Mouse (Mus musculus) lung, embryonic 14.5 days (tissue): ENCODE measurements around the gene Pih1d2. TPM values are rescaled to one million over a fixed set of nuclear protein-coding genes. Genes with fewer than 3 reads are reported as not detected.
A peak's percentile ranks its signal among the peaks of the same experiment; 100 is the strongest.

Source experiments
- ATAC-seq: fragments of 200-750 bp; cut with Nextera tagmentation; 2 replicates; pipeline ENCODE4 v1.8.0; 2017; ENCODE audit warnings: mild to moderate bottlenecking, moderate TSS enrichment, moderate library complexity; ENCODE audit not compliant: insufficient read depth
- DNase-seq: peaks from one replicate; pipeline ENCODE4 v3.0.0-alpha.2; 2015
- H3K27ac ChIP-seq: fragments of 300-500 bp; sonication (generic); 2 replicates; pipeline ENCODE4 v1.5.1; 2014; ENCODE audit warnings: low read depth, mild to moderate bottlenecking, moderate library complexity
- H3K27me3 ChIP-seq: fragments of 300-500 bp; sonication (generic); 2 replicates; pipeline ENCODE4 v1.6.1; 2014; ENCODE audit warnings: low read length, control low read depth; ENCODE audit not compliant: insufficient read depth
- H3K36me3 ChIP-seq: fragments of 300-500 bp; sonication (generic); 2 replicates; pipeline ENCODE4 v1.6.1; 2014; ENCODE audit warnings: control low read depth; ENCODE audit not compliant: insufficient read depth
- H3K4me1 ChIP-seq: fragments of 300-500 bp; sonication (generic); 2 replicates; pipeline ENCODE4 v1.6.1; 2014; ENCODE audit warnings: antibody characterized with exemption, control low read depth; ENCODE audit not compliant: insufficient read depth
- H3K4me2 ChIP-seq: fragments of 300-500 bp; sonication (generic); 2 replicates; pipeline ENCODE4 v1.6.1; 2014; ENCODE audit warnings: mild to moderate bottlenecking
- H3K4me3 ChIP-seq: fragments of 300-500 bp; sonication (generic); 2 replicates; pipeline ENCODE4 v1.5.1; 2014; ENCODE audit warnings: low read depth, low read length
- H3K9ac ChIP-seq: fragments of 300-500 bp; sonication (generic); 2 replicates; pipeline ENCODE4 v1.6.1; 2014
- H3K9me3 ChIP-seq: fragments of 300-500 bp; sonication (generic); 2 replicates; pipeline ENCODE4 v1.6.1; 2016; ENCODE audit warnings: low read depth, low read length, control low read depth
- CTCF ChIP-seq: IDR thresholded peaks from 2 replicates; pipeline ENCODE4 v1.5.1; 2016; ENCODE audit warnings: antibody characterized with exemption, low read depth
- WGBS: fragments of 180-500 bp; shearing (Covaris S2); extraction: QIAGEN DNeasy Blood & Tissue Kit; methylation state at CpG from one replicate; pipeline ENCODE4 v1.1.7; 2014; 5-methylcytosine and 5-hydroxymethylcytosine counted together
- polyA plus RNA-seq: library from polyadenylated mRNA; unstranded; fragments of >200 nt; fragmentation: Nextera tagmentation; extraction: Ambion mirVana; gene quantifications from 2 replicates; pipeline ENCODE4 v1.2.1, GENCODE M21; 2014

Gene Pih1d2
- polyA plus RNA-seq, 1 experiment from 2014 or later, result 3.8 TPM

DNA sequence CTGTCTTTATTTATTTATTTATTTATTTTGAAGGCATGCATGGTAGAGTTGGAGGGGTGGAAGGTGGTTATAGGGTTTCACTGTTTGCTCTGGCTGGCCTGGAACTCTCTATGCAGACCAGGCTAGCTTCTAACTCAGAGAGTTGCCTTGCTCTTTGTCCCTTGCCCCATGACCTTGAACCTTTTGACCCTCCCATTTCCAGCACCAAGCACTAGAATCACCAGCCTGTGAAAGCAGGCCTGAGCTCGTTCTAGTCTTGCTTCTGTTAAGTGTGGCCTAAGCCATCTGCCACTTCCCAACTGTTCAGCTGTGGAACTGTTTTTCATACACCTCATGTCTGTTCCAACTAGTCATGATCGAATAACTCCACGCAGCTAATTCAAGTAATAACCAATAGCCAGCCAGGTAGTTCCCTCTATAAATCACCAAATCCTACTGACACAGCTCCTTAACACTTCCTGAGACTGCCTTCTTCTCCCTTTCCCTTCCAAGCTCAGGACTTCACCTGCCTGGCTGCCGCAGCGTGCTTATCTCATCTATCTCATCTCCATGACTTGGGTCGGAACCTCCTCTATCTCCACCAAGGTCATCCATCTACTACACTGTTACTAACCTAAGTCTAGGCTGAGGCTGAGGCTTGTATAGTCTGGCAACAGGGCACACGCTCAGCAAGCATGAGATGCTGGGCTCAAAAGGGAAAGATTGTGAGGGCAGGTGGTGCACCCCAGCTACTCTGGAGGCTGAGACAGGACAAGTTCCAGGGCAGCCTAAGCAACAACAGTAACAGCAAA lies 14.9 kb upstream of the Pih1d2 start:
- DNase-seq, result no peak
- no peak for ATAC-seq
- 88% methylated on average over 7 of the region's 7 CpGs for WGBS
- no peak overlapping the region for H3K27ac ChIP-seq
- H3K4me1 ChIP-seq, result peaks cover 12% of the 10 kb centered on the region; the same call in 1 of the 2 replicates
- H3K27me3 ChIP-seq, result no peaks in the 10 kb centered on the region
- H3K4me3 ChIP-seq, result peak overlapping the region; percentile 90
- H3K9me3 ChIP-seq, result no peaks in the 10 kb centered on the region
- H3K4me2 ChIP-seq, result peak overlapping the region; percentile 88
- no peak for TF ChIP-seq CTCF
- peaks cover 56% of the 10 kb centered on the region for H3K36me3 ChIP-seq
- H3K9ac ChIP-seq, result peak overlapping the region; percentile 30; the same call in 1 of the 2 replicates

- peak; percentile 98 for ATAC-seq
- under 1% methylated on average over 48 of the region's 48 CpGs for WGBS
These were observed 13.7 kb upstream of the Pih1d2 start, which contains the start of the genes Sdhd and Timm8b for GRCm38 (mm10) chr9:50603189-50603997. Sdhd (minus strand) TSS chr9:50603812. Timm8b (plus strand) TSS chr9:50603910.

GRCm38 (mm10) chr9:50603998-50604324 lies 13.2 kb upstream of the Pih1d2 start:
- Histone ChIP-seq H3K4me2 (peak overlapping the region; percentile 88), H3K4me3 (peak overlapping the region; percentile 90), H3K4me1 (peaks cover 12% of the 10 kb centered on the region; the same call in 1 of the 2 replicates), H3K36me3 (peaks cover 56% of the 10 kb centered on the region), H3K9me3 (no peaks in the 10 kb centered on the region), H3K27ac (peak overlapping the region; percentile 65), H3K9ac (peak overlapping the region; percentile 71), H3K27me3 (no peaks in the 10 kb centered on the region)
- WGBS, result under 1% methylated on average over 24 of the region's 24 CpGs
- peak; percentile 52 for TF ChIP-seq CTCF
- ATAC-seq, result peak; percentile 90
- DNase-seq, result no peak

More at GRCm38 (mm10) chr9:50603189-50603997, 13.7 kb upstream of the Pih1d2 start, which contains the start of the genes Sdhd and Timm8b:
- H3K27me3 ChIP-seq, result no peaks in the 10 kb centered on the region
- no peaks in the 10 kb centered on the region for H3K9me3 ChIP-seq
- TF ChIP-seq CTCF, result no peak
- peak within 1 kb of the TSS; percentile 73 for H3K27ac ChIP-seq
- peak within 1 kb of the TSS; percentile 88 for H3K4me2 ChIP-seq
- peaks cover 57% of the 10 kb centered on the region for H3K36me3 ChIP-seq
- peak within 1 kb of the TSS; percentile 71 for H3K9ac ChIP-seq
- peak within 1 kb of the TSS; percentile 90 for H3K4me3 ChIP-seq
- DNase-seq, result peak; percentile 97
- H3K4me1 ChIP-seq, result peaks cover 12% of the 10 kb centered on the region; the same call in 1 of the 2 replicates

GRCm38 (mm10) chr9:50604338-50604737 lies 12.8 kb upstream of the Pih1d2 start:
- peak; percentile 1 for DNase-seq
- Histone ChIP-seq H3K9me3 (no peaks in the 10 kb centered on the region), H3K9ac (peak overlapping the region; percentile 71), H3K27ac (peak overlapping the region; percentile 65), H3K27me3 (no peaks in the 10 kb centered on the region), H3K4me2 (peak overlapping the region; percentile 88), H3K4me3 (peak overlapping the region; percentile 90), H3K4me1 (peaks cover 12% of the 10 kb centered on the region; the same call in 1 of the 2 replicates), H3K36me3 (peaks cover 55% of the 10 kb centered on the region)
- ATAC-seq, result no peak
- under 1% methylated on average over 6 of the region's 6 CpGs for WGBS
- no peak for TF ChIP-seq CTCF

DNA sequence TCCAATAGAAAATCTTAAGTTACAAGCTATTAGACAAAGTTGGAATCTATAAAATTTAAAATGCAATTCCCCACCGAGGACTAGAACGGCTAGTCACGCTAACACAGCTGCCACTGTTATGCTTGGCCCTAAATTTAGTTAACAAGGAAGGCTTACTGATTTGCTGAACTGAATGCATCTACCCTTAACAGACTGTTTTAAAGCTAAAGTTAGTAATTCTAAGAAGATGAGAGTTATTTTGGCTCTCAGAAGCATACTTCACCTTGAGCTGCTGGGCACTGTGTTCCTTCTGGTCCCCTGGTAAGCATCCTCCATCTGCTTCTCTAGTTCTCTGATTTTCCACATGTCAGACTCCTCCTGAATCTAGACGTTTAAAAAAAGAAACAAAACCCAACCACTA lies 5.0 kb upstream of the Pih1d2 start:
- DNase-seq, result no peak
- no peak for TF ChIP-seq CTCF
- 85% methylated on average over 4 of the region's 4 CpGs for WGBS
- Histone ChIP-seq H3K27ac (no peak overlapping the region), H3K4me3 (no peak overlapping the region), H3K36me3 (peaks cover 77% of the 10 kb centered on the region), H3K27me3 (no peaks in the 10 kb centered on the region), H3K9me3 (no peaks in the 10 kb centered on the region), H3K4me1 (no peaks in the 10 kb centered on the region), H3K9ac (no peak overlapping the region), H3K4me2 (no peak overlapping the region)
- no peak for ATAC-seq

GRCm38 (mm10) chr9:50616161-50616560 lies 960 bp upstream of the Pih1d2 start:
- H3K4me3 ChIP-seq, result peak overlapping the region; percentile 96
- no peaks in the 10 kb centered on the region for H3K4me1 ChIP-seq
- H3K4me2 ChIP-seq, result peak overlapping the region; percentile 81
- H3K9me3 ChIP-seq, result no peaks in the 10 kb centered on the region
- H3K36me3 ChIP-seq, result peaks cover 40% of the 10 kb centered on the region
- ATAC-seq (no peak), DNase-seq (no peak)
- H3K9ac ChIP-seq, result peak overlapping the region; percentile 94
- WGBS, result 36% methylated on average over 11 of the region's 11 CpGs
- TF ChIP-seq CTCF, result no peak
- no peaks in the 10 kb centered on the region for H3K27me3 ChIP-seq
- H3K27ac ChIP-seq, result no peak overlapping the region
